Mouse (Mus musculus) embryonic stem cell, embryonic (primary cell): ENCODE data around the gene Smarcc2.

Source experiments
- CTCF ChIA-PET, 4 experiments: fragments of 300-600 bp in 2 of 4; fragments of 350-600 bp in 2 of 4; sonication (Branson Sonifier 250); formaldehyde crosslinking; loops; one replicate each; lab custom pipeline; 2022; ENCODE audit warnings: inconsistent platforms in 2 of 4; lab: Charles Lee
- POLR2A ChIA-PET, 4 experiments: fragments of 300-600 bp in 2 of 4; fragments of 350-600 bp in 2 of 4; sonication (Branson Sonifier 250); formaldehyde crosslinking; loops; one replicate each; lab custom pipeline; 2022; ENCODE audit warnings: antibody characterized with exemption in 4 of 4, inconsistent platforms in 1 of 4; lab: Charles Lee

Gene Smarcc2

GRCm38 (mm10) chr10:128526366-128527356 lies 67.6 kb downstream of the Smarcc2 start:
- CTCF ChIA-PET = interaction anchor here (0.6 to 3.1 kb wide), 40 partner anchors 8 to 279 kb away, joined by 3 to 27 read pairs (median 4); partner anchors contain the start of genes Myl6b (in 3 of the 4), Zc3h10 (in 3 of the 4), Myl6 (in 2 of the 4) and Nabp2 (in 2 of the 4)
- POLR2A ChIA-PET = interaction anchor here (0.6 to 7.0 kb wide), 125 partner anchors 8 to 1215 kb away, joined by 3 to 110 read pairs (median 5); partner anchors contain the start of genes Myl6 (in 3 of the 4), Myl6b (in 3 of the 4), Pa2g4 (in 3 of the 4) and Zc3h10 (in 3 of the 4)

GRCm38 (mm10) chr10:128535206-128535605 lies 76.2 kb downstream of the Smarcc2 start:
- ChIA-PET POLR2A (interaction anchor here (0.7 to 4.8 kb wide), 30 partner anchors 9 to 273 kb away, joined by 3 to 52 read pairs (median 4); partner anchors contain the start of genes Esyt1 (in 4 of the 4), Zc3h10 (in 4 of the 4), Myl6 (in 2 of the 4) and Nabp2 (in 2 of the 4)), CTCF (interaction anchor here (0.6 to 4.3 kb wide), 17 partner anchors 9 to 251 kb away, joined by 3 to 27 read pairs (median 4); partner anchors contain the start of genes Esyt1 (in 3 of the 4), Zc3h10 (in 2 of the 4) and Pa2g4 (in 1 of the 4))

GRCm38 (mm10) chr10:128535624-128536265 lies 76.7 kb downstream of the Smarcc2 start:
- ChIA-PET CTCF (interaction anchor here (0.6 to 4.3 kb wide), 19 partner anchors 10 to 520 kb away, joined by 3 to 27 read pairs (median 4); partner anchors contain the start of genes Esyt1 (in 4 of the 4), Zc3h10 (in 2 of the 4), Pa2g4 (in 1 of the 4) and Stat2 (in 1 of the 4)), POLR2A (interaction anchor here (0.7 to 4.8 kb wide), 27 partner anchors 10 to 233 kb away, joined by 3 to 52 read pairs (median 5); partner anchors contain the start of genes Esyt1 (in 4 of the 4), Zc3h10 (in 4 of the 4), Myl6 (in 3 of the 4) and Nabp2 (in 2 of the 4))

- CTCF ChIA-PET = interaction anchor here (0.6 to 4.3 kb wide), 18 partner anchors 10 to 521 kb away, joined by 3 to 27 read pairs (median 4); partner anchors contain the start of genes Esyt1 (in 4 of the 4), Nabp2 (in 1 of the 4), Pa2g4 (in 1 of the 4) and Rnf41 (in 1 of the 4)
- POLR2A ChIA-PET = interaction anchor here (0.5 to 4.8 kb wide), 15 partner anchors 10 to 369 kb away, joined by 3 to 52 read pairs (median 5); partner anchors contain the start of genes Zc3h10 (in 3 of the 4), Esyt1 (in 2 of the 4), Myl6 (in 2 of the 4) and Nabp2 (in 1 of the 4)
Observed at GRCm38 (mm10) chr10:128536266-128536940, 77.4 kb downstream of the Smarcc2 start.

GRCm38 (mm10) chr10:128538340-128538870 lies 79.4 kb downstream of the Smarcc2 start:
- POLR2A ChIA-PET = interaction anchor here in 3 of 4 experiments (0.7 to 4.8 kb wide), 7 partner anchors 9 to 168 kb away, joined by 3 to 44 read pairs (median 6); partner anchors contain the start of genes Esyt1 (in 2 of the 3), Zc3h10 (in 2 of the 3), Nabp2 (in 1 of the 3) and Pa2g4 (in 1 of the 3)
- CTCF ChIA-PET = interaction anchor here in 3 of 4 experiments (0.6 to 4.3 kb wide), 4 partner anchors 13 to 255 kb away, joined by 3 to 27 read pairs (median 4); partner anchors contain the start of gene Esyt1 (in 1 of the 3)
